Mouse (Mus musculus) embryo, embryonic 10.5 days (tissue): Measurements from ENCODE around the gene Usp36.

Experiments
- DNase-seq: peaks from one replicate; pipeline ENCODE4 v3.0.0-alpha.2; 2015; ENCODE audit warnings: low spot score

Gene Usp36

DNA sequence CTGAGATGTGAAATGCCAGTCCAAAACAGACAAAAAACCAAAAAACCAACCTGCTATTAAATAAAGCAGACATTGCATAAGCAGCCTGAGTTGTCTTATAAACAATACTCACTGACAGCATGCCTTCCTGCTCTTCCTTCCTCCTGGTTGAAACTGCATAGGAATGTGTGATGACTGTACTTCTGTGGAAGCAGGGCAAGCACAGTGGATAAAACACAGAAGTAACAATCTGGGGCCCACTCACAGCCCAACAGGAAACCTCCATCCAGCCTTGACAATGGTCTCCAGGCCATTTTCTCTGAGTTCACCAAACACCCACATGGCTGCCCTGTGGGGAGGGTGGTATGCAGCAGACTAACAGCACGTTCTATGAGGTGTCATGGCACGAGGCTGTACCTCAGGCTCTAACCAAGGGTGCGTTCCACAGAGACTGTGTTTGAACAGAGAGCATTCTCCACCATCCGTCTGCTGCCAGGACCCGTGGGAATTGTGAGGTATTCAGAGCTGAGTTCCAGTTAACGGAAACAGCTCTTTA lies 67.6 kb downstream of the Usp36 start:
- no peak for DNase-seq

- DNase-seq = peak; percentile 78
Observed at GRCm38 (mm10) chr11:118220561-118221262, 69.3 kb downstream of the Usp36 start.

DNA sequence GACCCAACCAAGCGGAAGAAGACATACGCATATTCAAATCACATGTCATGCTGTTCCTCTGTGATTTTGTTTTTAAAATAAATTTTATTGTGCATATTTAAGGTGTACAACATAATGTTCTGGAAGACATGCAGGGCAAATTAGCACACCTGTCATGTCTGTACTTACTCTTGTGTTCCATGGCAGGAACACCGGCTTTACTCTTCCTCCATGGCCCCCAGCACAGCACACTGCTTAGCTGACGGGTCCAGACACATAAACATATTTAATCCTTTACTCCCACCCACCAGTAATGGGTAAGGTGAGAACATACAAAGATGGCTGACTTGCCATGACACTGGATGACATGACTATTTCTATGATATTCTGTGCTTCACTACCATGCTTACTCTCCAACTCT lies 71.0 kb downstream of the Usp36 start:
- DNase-seq = no peak

- no peak for DNase-seq
Observed at GRCm38 (mm10) chr11:118216468-118216867, 73.6 kb downstream of the Usp36 start.

GRCm38 (mm10) chr11:118215928-118216458 lies 74.1 kb downstream of the Usp36 start:
- no peak for DNase-seq

DNA sequence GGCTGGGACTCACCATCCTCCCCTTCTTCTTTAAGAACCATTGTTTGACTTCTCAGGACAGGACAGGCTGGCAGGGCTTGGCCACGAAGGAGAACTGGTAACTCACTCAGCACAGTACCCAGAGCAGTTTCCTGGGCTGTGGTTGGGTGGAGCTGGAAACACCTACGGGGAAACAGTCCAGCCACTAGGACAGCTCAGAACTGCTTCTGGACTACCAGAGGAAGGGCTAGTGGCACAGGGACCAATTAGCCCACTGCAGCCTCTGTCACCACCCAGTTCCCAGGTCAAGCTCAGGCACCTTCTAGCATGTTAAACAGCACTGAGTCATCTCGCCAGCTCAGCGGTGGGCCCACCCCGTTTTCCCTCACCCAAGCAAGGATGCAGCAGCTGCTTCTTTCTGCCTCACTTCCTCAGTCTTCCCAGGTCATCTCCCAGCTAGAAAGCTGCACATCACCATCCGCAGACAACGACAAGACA lies 77.4 kb downstream of the Usp36 start:
- no peak for DNase-seq

DNA sequence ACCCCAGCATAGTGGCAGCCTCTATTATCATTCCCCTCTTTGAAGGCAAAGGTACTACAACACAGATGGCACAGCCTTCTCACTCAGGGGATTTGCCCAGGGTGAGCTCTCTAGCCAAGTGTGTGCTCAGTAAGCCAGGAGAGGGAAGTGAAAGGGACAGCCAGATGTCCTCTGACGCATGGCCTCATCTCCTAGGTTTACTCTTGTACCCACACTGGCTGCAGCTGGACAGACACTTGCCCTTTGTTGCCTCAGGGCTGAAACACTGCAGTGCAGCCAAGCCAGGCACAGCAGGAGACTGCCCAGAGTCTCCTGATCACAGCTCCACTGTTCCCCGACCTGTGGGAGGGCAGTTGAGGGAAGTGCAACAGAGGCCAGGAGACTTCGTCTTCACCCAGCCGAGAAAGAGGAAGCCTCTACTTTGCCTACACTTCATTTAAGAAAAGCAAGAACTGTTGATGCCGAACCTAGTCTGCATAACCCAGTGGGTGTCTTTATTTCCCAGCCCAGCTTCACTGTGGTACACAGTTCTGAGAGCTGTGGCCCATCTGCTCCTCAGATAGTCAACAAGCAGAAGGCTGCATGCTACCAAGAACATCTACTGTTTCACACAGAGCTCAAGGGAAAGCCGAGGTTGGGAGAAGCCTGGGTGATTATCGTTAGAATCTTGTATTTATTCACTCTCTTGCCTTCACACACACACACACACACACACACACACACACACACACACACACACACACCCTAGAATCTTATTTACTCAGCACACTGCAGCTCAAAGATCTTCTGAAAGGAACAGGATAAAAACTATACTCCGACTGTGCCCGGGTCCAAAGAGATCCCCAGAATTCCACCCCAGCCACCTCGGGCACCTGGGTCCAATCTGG lies 78.1 kb downstream of the Usp36 start:
- no peak for DNase-seq

DNA sequence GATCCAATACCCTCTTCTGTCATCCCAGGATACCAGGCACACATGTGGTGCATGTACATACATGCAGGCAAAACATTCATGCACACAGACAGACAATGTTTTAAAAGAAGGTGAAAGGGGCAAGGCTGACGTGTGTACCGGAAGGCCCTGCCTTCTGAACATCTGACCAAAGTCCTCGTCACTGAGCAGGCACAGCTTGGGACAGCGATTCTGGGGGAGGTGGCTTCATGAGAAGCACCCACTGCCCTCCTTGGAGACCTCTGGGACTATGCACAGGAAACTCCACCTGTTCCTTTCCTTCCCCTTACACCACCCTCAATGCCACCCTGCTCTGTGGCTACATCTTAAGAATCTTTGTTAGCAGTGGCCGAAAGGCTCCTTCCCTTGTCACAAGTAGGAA lies 79.1 kb downstream of the Usp36 start:
- no peak for DNase-seq

- no peak for DNase-seq
Observed at GRCm38 (mm10) chr11:118210116-118210515, 79.9 kb downstream of the Usp36 start.
